Mouse (Mus musculus) CH12.LX (cell line): ENCODE results near the gene Klhl11.

ENCODE experiments used
- BHLHE40 ChIP-seq: IDR thresholded peaks from 2 replicates; pipeline ENCODE4 v1.6.1; 2011; ENCODE audit warnings: mild to moderate bottlenecking, low read depth, low read length, improper control_type of control experiment
- GABPA ChIP-seq: IDR thresholded peaks from 2 replicates; pipeline ENCODE4 v1.6.1; 2012; ENCODE audit warnings: low read depth, low read length, improper control_type of control experiment, inconsistent platforms; ENCODE audit not compliant: insufficient replicate concordance
- HCFC1 ChIP-seq: IDR thresholded peaks from 2 replicates; pipeline ENCODE4 v1.6.1; 2012; ENCODE audit warnings: low read depth, mild to moderate bottlenecking, inconsistent platforms, low read length, improper control_type of control experiment
- MXI1 ChIP-seq: IDR thresholded peaks from 2 replicates; pipeline ENCODE4 v1.6.1; 2011; ENCODE audit warnings: mild to moderate bottlenecking, low read depth, low read length, improper control_type of control experiment
- POLR2A ChIP-seq: IDR thresholded peaks from 2 replicates; pipeline ENCODE4 v1.6.1; 2011; ENCODE audit warnings: low read depth, mild to moderate bottlenecking, improper control_type of control experiment, low read length
- POLR2AphosphoS2 ChIP-seq: IDR thresholded peaks from 2 replicates; pipeline ENCODE4 v1.6.1; 2011; ENCODE audit warnings: low read depth, low read length, improper control_type of control experiment
- RCOR1 ChIP-seq: conservative IDR thresholded peaks from 2 replicates; pipeline ENCODE4 v1.6.1; 2012; ENCODE audit warnings: low read depth, mild to moderate bottlenecking, inconsistent platforms, low read length, improper control_type of control experiment
- SMC3 ChIP-seq: IDR thresholded peaks from 2 replicates; pipeline ENCODE4 v1.6.1; 2011; ENCODE audit warnings: low read depth, low read length, improper control_type of control experiment

DNA sequence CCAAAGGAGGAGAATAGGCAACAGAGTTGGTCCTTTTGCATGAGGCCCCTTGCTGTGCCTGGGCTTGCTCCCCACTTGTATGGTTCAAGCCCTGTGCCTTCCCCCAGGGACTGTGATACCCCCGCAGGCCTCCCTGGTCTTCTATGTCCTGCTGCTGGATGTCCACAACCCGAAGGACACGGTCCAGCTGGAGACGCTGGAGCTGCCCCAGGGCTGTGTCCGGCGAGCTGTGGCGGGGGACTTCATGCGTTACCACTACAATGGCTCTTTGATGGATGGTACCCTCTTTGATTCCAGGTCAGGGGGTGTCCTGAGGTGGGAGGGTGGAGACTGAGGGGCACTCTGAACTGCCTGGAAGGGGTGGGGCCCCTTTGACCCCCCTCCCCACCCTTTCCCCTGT is 51.0 kb downstream of the Klhl11 start:
- no peak for TF ChIP-seq HCFC1
- TF ChIP-seq POLR2A, result no peak
- TF ChIP-seq SMC3, result no peak
- TF ChIP-seq POLR2AphosphoS2, result no peak
- no peak for TF ChIP-seq GABPA
- no peak for TF ChIP-seq RCOR1
- no peak for TF ChIP-seq MXI1
- TF ChIP-seq BHLHE40, result no peak
